Mouse (Mus musculus) MEL (cell line): ENCODE results near the gene Ppp2r1b. TPM values are rescaled to one million over a fixed set of nuclear protein-coding genes. Genes with fewer than 3 reads are reported as not detected.

Experiments
- DNase-seq: peaks from one replicate; pipeline ENCODE4 v3.0.0; 2011; ENCODE audit warnings: low read depth, low spot score
- H3K27ac ChIP-seq: 2 replicates; pipeline ENCODE4 v1.5.1; 2012; ENCODE audit warnings: low read depth, mild to moderate bottlenecking, control low read depth, low read length, moderate library complexity; ENCODE audit not compliant: control insufficient read depth
- H3K27me3 ChIP-seq, 2 experiments: fragments of 150-350 bp in 1 of 2; sonication (generic) in 1 of 2; 2 replicates each; pipeline ENCODE4 v1.6.1; 2012; ENCODE audit warnings: low read length in 2 of 2, mild to moderate bottlenecking in 2 of 2, improper control_type of control experiment in 1 of 2, moderate library complexity in 1 of 2; ENCODE audit not compliant: insufficient read depth in 2 of 2, control insufficient read depth in 1 of 2
- H3K36me3 ChIP-seq, 2 experiments: 2 replicates each; pipeline ENCODE4 v1.6.1; 2012 to 2014; ENCODE audit warnings: low read length in 2 of 2, improper control_type of control experiment in 1 of 2, inconsistent platforms in 1 of 2, mild to moderate bottlenecking in 1 of 2; ENCODE audit not compliant: insufficient read depth in 2 of 2, control insufficient read depth in 1 of 2
- H3K4me1 ChIP-seq, 2 experiments: fragments of 150-350 bp in 1 of 2; sonication (generic) in 1 of 2; 2 replicates each; pipeline ENCODE4 v1.6.1; 2012; ENCODE audit warnings: low read length in 2 of 2, improper control_type of control experiment in 1 of 2, mild to moderate bottlenecking in 1 of 2; ENCODE audit not compliant: insufficient read depth in 2 of 2, control insufficient read depth in 1 of 2
- H3K4me3 ChIP-seq, 2 experiments: fragments of 150-350 bp in 1 of 2; sonication (generic) in 1 of 2; 2 replicates each; pipeline ENCODE4 v1.5.1; 2012; ENCODE audit warnings: low read depth in 2 of 2, low read length in 2 of 2, mild to moderate bottlenecking in 2 of 2, moderate library complexity in 2 of 2, control low read depth in 1 of 2, improper control_type of control experiment in 1 of 2; ENCODE audit not compliant: control insufficient read depth in 1 of 2, insufficient read depth in 1 of 2
- H3K79me2 ChIP-seq: 2 replicates; pipeline ENCODE4 v1.6.1; 2012; ENCODE audit warnings: mild to moderate bottlenecking, low read length, moderate library complexity; ENCODE audit not compliant: control insufficient read depth, poor library complexity, insufficient read depth
- H3K9ac ChIP-seq: 2 replicates; pipeline ENCODE4 v1.6.1; 2012; ENCODE audit warnings: low read depth, mild to moderate bottlenecking, control low read depth, low read length, moderate library complexity; ENCODE audit not compliant: control insufficient read depth, poor library complexity, severe bottlenecking
- H3K9me3 ChIP-seq: fragments of 150-350 bp; sonication (generic); replicated peaks from 2 replicates; pipeline ENCODE4 v1.6.1; 2012; ENCODE audit warnings: mild to moderate bottlenecking, low read length, improper control_type of control experiment, moderate library complexity; ENCODE audit not compliant: insufficient read depth
- BHLHE40 ChIP-seq: IDR thresholded peaks from 2 replicates; pipeline ENCODE4 v1.6.1; 2012; ENCODE audit warnings: low read depth, mild to moderate bottlenecking, inconsistent platforms, low read length, improper control_type of control experiment, borderline replicate concordance
- CHD1 ChIP-seq: IDR thresholded peaks from 2 replicates; pipeline ENCODE4 v1.6.1; 2012; ENCODE audit warnings: low read depth, mild to moderate bottlenecking, inconsistent platforms, low read length, improper control_type of control experiment
- E2F4 ChIP-seq: IDR thresholded peaks from 2 replicates; pipeline ENCODE4 v1.6.1; 2011; ENCODE audit warnings: low read depth, low read length, improper control_type of control experiment, borderline replicate concordance
- EP300 ChIP-seq, 2 experiments: IDR thresholded peaks; 2 replicates each; pipeline ENCODE4 v1.6.1; 2011; ENCODE audit warnings: improper control_type of control experiment in 2 of 2, low read length in 2 of 2, low read depth in 1 of 2, mild to moderate bottlenecking in 1 of 2
- GABPA ChIP-seq: IDR thresholded peaks from 2 replicates; pipeline ENCODE4 v1.6.1; 2012; ENCODE audit warnings: low read depth, mild to moderate bottlenecking, inconsistent platforms, low read length, improper control_type of control experiment, moderate library complexity
- GATA1 ChIP-seq: IDR thresholded peaks from 2 replicates; pipeline ENCODE4 v1.6.1; 2011; ENCODE audit warnings: low read depth, low read length, improper control_type of control experiment
- HCFC1 ChIP-seq: IDR thresholded peaks from 2 replicates; pipeline ENCODE4 v1.6.1; 2012; ENCODE audit warnings: low read depth, mild to moderate bottlenecking, inconsistent platforms, low read length, improper control_type of control experiment, moderate library complexity
- MXI1 ChIP-seq: IDR thresholded peaks from 2 replicates; pipeline ENCODE4 v1.6.1; 2011; ENCODE audit warnings: mild to moderate bottlenecking, low read depth, low read length, improper control_type of control experiment
- NRF1 ChIP-seq: IDR thresholded peaks from 2 replicates; pipeline ENCODE4 v1.6.1; 2014; ENCODE audit warnings: low read depth, mild to moderate bottlenecking, inconsistent platforms, low read length, improper control_type of control experiment, moderate library complexity; ENCODE audit not compliant: poor library complexity, insufficient read depth, severe bottlenecking
- POLR2AphosphoS5 ChIP-seq: IDR thresholded peaks from 2 replicates; pipeline ENCODE4 v1.6.1; 2012; ENCODE audit warnings: low read depth, borderline replicate concordance, mild to moderate bottlenecking, inconsistent platforms, low read length, moderate library complexity, mixed read lengths
- SIN3A ChIP-seq: IDR thresholded peaks from 2 replicates; pipeline ENCODE4 v1.6.1; 2012; ENCODE audit warnings: low read length, improper control_type of control experiment, inconsistent platforms
- SMC3 ChIP-seq: IDR thresholded peaks from 2 replicates; pipeline ENCODE4 v1.6.1; 2011; ENCODE audit warnings: low read depth, low read length, improper control_type of control experiment
- TAL1 ChIP-seq: IDR thresholded peaks from 2 replicates; pipeline ENCODE4 v1.6.1; 2012; ENCODE audit warnings: mild to moderate bottlenecking, inconsistent platforms, low read length, moderate library complexity, mixed read lengths
- TCF12 ChIP-seq: IDR thresholded peaks from 2 replicates; pipeline ENCODE4 v1.6.1; 2014; ENCODE audit warnings: low read depth, mild to moderate bottlenecking, inconsistent platforms, low read length, improper control_type of control experiment, moderate library complexity
- USF1 ChIP-seq: IDR thresholded peaks from 2 replicates; pipeline ENCODE4 v1.6.1; 2014; ENCODE audit warnings: low read depth, mild to moderate bottlenecking, inconsistent platforms, low read length, improper control_type of control experiment, moderate library complexity
- USF2 ChIP-seq, 2 experiments: IDR thresholded peaks; 2 replicates each; pipeline ENCODE4 v1.6.1; 2011 to 2012; ENCODE audit warnings: improper control_type of control experiment in 2 of 2, low read length in 2 of 2, borderline replicate concordance in 1 of 2, inconsistent platforms in 1 of 2, low read depth in 1 of 2, mild to moderate bottlenecking in 1 of 2; ENCODE audit not compliant: insufficient read depth in 1 of 2
- ZC3H11A ChIP-seq: IDR thresholded peaks from 2 replicates; pipeline ENCODE4 v1.6.1; 2012; ENCODE audit warnings: low read depth, mild to moderate bottlenecking, inconsistent platforms, low read length, improper control_type of control experiment
- ZMIZ1 ChIP-seq: IDR thresholded peaks from 2 replicates; pipeline ENCODE4 v1.6.1; 2012; ENCODE audit warnings: low read depth, mild to moderate bottlenecking, inconsistent platforms, low read length, improper control_type of control experiment, moderate library complexity
- polyA plus RNA-seq, 2 experiments: library from polyadenylated mRNA; stranded (reverse) in 1 of 2; unstranded in 1 of 2; fragments of >175 nt in 1 of 2; fragments of >200 nt in 1 of 2; gene quantifications; 2 replicates each; pipeline versions ENCODE4 v1.2.1 to v1.2.4; 2012; ENCODE audit warnings: low replicate concordance in 2 of 2, low read depth in 1 of 2; ENCODE audit not compliant: insufficient read length in 2 of 2, insufficient read depth in 1 of 2, missing spikeins in 1 of 2
- total RNA-seq: library from RNA; depleted of rRNA; stranded (reverse); fragments of 300-350 nt; gene quantifications from 2 replicates; pipeline ENCODE4 v1.2.3, GENCODE M21; 2012

Gene Ppp2r1b
- total and polyA plus RNA-seq, 3 experiments, result 67.6 to 101 TPM; not detected in 1

GRCm38 (mm10) chr9:50819716-50820115, 25.4 kb upstream of the Ppp2r1b start:
- Histone ChIP-seq H3K4me1 (no peaks in the 10 kb centered on the region; a peak in 1 of 4 replicates), H3K79me2 (no peaks in the 10 kb centered on the region), H3K27me3 (no peaks in the 10 kb centered on the region), H3K27ac (no peak overlapping the region), H3K9me3 (no peaks in the 10 kb centered on the region), H3K36me3 (no peaks in the 10 kb centered on the region; a peak in 3 of 4 replicates), H3K4me3 (no peak overlapping the region), H3K9ac (no peak overlapping the region)
- TF ChIP-seq TCF12 (no peak), USF1 (no peak), TAL1 (no peak), NRF1 (no peak), GATA1 (no peak), CHD1 (no peak), POLR2AphosphoS5 (no peak), EP300 (IDR thresholded peaks at IDR 0.05; ENCODE audit: low read depth in 1 of 2, low read length in 2 of 2) (no peak), SMC3 (no peak), HCFC1 (no peak), MXI1 (no peak), SIN3A (no peak), ZMIZ1 (no peak), GABPA (no peak), BHLHE40 (no peak), E2F4 (no peak), USF2 (IDR thresholded peaks at IDR 0.05; ENCODE audit: borderline replicate concordance in 1 of 2, insufficient read depth in 1 of 2, low read depth in 1 of 2, low read length in 2 of 2) (no peak)
- no peak for DNase-seq

- TF ChIP-seq MXI1, result no peak
- TF ChIP-seq USF1, result no peak
- no peak for TF ChIP-seq EP300 (IDR thresholded peaks at IDR 0.05; ENCODE audit: low read depth in 1 of 2, low read length in 2 of 2)
- no peak for TF ChIP-seq ZC3H11A
- no peak overlapping the region for H3K4me3 ChIP-seq
- H3K27ac ChIP-seq, result no peak overlapping the region
- H3K36me3 ChIP-seq, result no peaks in the 10 kb centered on the region; a peak in 3 of 4 replicates
- no peaks in the 10 kb centered on the region for H3K27me3 ChIP-seq
- H3K79me2 ChIP-seq, result no peaks in the 10 kb centered on the region
- no peak for DNase-seq
- no peaks in the 10 kb centered on the region; a peak in 1 of 4 replicates for H3K4me1 ChIP-seq
- no peak overlapping the region for H3K9ac ChIP-seq
- H3K9me3 ChIP-seq, result no peaks in the 10 kb centered on the region
Measured at GRCm38 (mm10) chr9:50821651-50822050, 23.4 kb upstream of the Ppp2r1b start.
